Mouse (Mus musculus) right cerebral cortex, postnatal 10 days (tissue): Measurements from ENCODE around the gene Gjd3.

ENCODE experiments used
- DNase-seq, 2 experiments: peaks; one replicate each; pipeline ENCODE4 v3.0.0; 2021; ENCODE audit warnings: low spot score in 2 of 2

Gjd3 gene

DNA sequence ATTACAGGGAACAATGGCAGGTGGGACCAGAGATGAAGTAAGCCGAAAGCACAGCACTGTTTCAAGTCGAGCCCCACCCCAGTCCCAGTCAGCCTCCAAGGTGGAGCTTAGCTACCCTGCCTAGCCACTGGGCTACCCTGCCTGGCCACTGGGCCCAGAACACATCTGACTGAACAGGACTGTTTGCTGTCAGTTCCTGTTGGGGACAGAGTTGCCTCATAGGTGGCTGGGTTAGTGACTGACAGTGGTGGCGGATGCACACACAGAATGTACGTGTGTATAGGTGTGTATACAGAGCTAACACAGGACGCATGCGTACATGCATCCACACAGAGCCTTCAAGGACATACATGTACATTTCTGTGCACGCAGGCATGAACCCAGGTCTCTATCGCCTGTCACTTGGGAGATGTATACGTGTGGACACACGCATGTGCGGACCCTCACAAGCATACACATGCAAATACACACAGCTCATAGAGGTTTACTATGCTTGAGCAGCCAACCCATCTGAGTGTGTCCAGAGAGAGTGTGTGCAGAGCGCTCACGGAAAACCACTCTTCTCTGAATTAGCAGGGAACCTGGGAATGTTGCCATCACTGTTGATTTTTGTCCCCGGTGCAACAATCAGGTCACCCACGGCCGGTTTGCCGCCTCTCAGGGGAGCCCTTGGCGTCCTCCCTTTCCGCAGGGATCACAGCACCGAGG lies 1.4 kb downstream of the Gjd3 start:
- no peak for DNase-seq

DNA sequence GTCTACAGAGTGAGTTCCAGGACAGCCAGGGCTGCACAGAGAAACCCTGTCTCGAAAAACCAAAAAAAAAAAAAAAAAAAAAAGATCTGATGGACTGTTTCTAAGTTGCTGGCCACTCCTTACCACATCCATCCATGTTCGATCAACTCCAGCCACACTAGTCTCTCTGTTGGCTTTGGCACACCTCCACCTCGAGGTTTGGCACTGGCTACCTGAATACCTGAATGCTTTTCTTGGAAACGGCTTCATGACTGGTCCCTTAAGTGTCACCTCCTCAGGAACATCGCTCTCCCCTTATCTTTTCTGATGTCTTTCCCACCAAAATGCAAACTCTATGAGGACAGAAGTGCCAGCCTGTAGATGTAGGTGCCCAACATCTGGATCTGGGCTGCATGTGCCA lies 3.5 kb downstream of the Gjd3 start:
- no peak for DNase-seq

DNA sequence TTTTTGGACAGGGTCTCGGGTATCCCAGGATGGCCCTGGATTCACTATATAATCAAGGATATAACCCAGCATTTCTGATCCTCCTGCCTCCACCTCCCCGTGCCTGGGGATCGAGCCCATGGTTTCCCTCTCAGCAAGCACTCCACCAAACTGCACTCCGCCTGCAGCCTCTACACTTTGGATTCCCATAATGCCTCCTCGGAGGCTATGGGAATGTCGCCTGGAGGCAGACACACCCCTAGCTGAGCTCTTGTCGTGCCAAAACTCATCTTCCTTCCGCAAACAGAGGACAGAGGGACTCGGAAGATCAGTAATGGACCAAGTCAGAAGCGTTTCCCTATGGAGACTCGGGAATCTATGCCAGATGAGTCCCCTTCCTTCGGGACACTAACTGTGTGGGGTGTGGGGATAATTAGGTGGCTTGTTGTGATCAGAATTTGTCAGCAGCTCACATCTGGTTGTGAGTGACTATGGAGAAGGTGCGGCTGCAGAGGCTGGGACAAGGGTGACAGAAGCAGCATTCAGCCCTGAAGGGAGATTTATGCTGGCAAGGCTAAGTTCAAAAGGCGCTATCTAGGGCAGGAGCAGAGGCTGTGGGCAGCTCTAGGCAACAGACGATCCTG lies 4.2 kb downstream of the Gjd3 start:
- no peak for DNase-seq

DNA sequence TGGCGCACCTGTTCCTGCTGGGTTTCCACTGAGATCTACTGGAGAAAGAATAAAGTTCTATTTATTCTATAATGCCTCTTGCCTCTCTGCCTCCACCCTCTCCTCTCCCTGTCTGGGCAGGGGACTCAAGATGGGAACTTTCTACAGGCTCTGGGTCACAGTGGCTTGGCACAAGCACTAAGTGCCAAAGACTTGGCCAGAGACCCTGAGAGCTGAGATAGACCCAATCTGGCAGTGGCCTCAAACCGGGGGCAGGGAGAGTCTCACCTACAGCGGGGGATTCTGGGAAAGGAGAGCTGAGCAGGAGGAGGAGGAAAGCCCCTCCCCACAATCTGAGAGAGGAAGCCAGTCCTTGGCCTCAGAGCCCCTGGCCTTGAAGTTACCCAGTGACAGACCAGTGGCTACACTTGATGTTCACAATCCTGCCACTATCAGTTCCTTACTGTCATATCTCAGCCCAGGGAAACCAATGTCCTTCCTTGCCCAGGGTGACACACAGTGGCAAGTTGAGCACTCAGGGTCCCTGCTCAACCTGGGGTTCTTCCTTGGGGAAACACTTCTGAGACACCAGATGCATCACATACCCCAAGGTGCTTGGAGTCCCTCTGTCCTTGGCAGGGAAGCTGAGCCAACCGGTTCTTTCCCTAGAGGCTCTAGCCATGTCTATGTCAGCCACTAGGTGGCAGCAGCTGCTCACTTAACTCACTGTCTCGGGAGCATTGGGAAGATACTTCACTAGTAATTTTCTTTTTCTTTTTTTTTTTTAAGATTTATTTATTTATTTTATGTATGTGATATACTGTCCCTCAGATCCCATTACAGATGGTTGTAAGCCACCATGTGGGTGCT lies 7.7 kb downstream of the Gjd3 start:
- DNase-seq, result peak; percentile 84 to 90

DNA sequence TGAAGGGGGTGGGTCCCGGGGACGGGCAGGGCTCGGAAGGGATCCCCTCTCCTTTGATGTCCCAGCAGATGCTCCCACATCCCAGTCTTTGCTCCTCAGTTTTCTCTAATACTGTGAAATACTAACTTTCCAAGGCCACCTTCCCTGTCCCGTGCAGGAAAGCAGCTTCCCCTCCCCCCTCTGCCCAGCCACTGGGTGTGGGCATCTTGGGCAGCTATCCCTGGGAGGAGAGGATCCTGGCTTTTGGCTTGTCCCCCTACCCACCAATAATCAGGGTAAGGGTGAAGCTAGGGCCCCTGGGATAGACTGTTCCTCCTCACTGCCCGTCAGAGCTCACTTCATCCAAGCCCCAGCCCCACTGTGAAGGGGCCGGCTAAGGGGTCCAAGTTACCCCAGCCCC lies 8.6 kb downstream of the Gjd3 start:
- DNase-seq, result no peak

DNA sequence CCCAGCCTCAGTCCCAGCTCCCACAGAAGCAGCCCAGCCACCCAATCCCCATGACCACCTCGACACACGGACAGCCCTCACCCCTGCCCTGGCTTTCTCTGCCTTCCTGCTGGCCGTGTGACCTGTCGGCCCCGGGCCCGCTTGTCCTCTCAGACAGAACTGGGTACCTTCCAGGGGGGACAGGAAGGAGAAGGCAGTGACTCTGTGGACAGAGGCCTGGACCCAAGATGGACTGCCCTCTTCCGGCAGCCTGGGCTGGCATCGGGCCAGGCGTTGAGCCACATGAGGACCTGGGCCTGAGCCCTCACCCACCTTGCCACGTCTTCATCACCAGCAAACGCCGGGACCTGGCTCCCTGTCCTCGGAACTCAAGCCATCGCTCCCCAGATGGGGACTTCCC lies 9.2 kb downstream of the Gjd3 start:
- DNase-seq, result peak; percentile 36 to 54

DNA sequence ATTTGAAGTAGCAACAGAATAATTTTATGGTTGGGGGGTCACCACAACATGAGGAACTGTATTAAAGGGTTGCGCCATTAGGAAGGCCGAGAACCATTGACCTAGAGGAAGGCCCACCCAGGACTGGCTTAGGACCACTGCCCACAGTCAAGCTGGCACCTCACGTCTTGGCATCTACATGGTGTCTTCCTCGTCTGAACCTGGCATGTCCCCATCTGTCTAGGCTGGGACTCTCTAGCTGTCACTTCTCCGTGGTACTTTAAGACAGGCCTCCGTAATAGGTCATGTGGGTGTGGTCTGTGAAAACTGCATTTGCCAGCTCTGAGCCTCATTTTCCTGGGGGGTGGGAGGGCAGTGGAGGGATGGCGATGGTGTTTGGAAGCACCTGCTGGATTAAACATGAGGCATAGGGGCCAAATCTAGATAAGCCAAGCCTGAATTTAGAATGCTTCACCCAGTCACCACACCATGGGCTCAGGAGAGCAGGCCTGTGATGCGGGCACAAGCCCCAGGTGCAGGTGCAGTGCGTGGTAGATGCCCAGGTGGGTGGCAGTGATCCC lies 9.9 kb downstream of the Gjd3 start:
- DNase-seq, result peak; percentile 19 to 39

DNA sequence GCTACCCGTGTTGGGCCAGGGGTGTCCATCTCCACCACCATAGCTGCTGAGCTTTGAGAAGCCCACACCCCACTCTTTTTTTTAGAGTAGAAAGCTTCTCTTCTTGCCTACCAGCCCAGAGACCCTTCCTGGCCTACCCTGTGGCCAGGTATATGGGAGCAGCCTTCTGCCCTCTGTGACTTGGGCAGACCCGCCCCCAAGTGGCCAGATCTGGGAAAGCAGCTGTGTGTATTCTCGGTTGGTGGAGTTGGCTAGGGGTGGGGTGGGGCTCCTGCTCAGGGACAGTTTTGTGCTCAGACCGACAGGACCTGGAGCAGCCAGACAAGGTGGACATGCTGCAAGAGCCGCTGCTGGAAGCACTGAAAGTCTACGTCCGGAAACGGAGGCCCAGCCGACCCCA lies 10.6 kb downstream of the Gjd3 start:
- DNase-seq, result peak; percentile 80 to 84

DNA sequence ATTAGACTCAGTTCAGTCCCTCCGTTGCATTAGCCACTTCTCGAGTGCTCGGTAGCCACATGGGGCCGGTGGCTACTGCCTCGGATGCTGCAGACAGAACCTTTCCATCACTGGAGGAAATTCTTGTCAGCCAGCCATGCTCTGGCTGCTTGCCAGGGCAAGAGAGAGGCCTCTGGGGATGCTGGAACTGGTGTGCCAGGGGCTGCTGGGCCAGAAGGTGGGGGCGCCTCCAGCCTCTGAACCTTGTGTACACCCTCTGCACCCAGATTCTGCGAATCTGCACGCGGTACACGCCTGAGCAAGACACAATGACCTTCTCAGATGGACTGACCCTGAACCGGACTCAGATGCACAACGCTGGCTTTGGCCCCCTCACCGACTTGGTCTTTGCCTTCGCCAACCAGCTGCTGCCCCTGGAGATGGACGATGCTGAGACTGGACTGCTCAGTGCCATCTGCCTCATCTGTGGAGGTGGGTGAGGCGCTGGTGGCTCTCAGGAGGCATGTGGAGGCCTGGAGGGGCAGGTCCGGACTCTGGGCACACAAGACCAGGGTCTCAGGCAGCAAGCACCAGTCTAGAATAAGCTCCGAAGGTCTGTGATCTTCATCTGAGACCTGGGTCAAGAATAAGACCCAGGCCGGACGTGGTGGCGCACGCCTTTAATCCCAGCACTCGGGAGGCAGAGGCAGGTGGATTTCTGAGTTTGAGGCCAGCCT lies 11.3 kb downstream of the Gjd3 start:
- peak; percentile 81 to 86 for DNase-seq

DNA sequence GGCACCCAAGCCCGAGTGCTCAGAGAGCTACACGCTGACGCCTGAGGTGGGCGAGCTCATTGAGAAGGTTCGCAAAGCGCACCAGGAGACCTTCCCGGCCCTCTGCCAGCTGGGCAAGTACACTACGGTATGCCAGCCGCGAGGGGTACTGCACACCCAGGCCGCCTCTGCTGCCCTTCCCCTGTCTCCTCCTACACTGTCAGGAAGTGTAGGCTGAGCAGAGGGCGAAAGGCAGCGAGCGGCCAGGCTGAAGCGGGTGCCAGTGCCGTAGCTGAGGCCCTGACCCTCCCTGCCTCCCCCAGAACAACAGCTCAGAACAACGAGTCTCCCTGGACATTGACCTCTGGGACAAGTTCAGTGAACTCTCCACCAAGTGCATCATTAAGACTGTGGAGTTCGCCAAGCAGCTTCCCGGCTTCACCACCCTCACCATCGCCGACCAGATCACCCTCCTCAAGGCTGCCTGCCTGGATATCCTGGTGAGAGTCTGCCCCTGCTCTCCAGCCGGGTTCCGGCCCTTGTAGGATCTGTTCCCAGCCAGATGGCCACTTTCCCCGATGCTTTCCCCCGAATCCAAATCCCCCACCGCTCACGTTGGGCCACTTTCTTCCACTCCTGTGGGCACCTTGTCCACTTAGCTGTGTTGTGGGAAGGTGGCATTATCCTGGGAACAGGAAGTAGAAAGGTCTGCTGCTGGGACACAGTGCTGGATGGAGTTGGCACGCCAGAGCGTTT lies 12.5 kb downstream of the Gjd3 start:
- DNase-seq, result peak; percentile 63 to 65

DNA sequence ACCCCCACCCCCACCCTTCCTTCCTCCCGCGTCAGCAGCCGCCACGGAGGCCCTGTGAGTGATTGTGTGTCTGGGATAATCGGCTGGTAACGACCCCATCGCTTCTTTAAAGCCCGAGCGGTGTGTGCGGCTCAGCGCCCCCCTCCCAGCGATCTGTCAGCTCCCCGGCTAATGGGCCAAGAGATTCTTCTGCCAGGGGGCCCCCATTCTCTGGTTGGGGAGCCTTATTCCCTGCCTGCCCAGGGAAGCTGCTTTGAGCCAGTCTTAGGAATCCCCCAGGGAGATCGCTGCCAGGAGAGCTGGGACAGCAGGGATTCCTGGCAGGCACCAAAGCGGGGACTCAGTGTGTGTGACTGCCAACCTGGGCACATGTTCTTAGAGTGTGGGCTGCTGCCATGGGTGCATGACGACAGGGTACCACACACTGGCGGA lies 13.3 kb downstream of the Gjd3 start:
- DNase-seq, result peak; percentile 90 to 93

DNA sequence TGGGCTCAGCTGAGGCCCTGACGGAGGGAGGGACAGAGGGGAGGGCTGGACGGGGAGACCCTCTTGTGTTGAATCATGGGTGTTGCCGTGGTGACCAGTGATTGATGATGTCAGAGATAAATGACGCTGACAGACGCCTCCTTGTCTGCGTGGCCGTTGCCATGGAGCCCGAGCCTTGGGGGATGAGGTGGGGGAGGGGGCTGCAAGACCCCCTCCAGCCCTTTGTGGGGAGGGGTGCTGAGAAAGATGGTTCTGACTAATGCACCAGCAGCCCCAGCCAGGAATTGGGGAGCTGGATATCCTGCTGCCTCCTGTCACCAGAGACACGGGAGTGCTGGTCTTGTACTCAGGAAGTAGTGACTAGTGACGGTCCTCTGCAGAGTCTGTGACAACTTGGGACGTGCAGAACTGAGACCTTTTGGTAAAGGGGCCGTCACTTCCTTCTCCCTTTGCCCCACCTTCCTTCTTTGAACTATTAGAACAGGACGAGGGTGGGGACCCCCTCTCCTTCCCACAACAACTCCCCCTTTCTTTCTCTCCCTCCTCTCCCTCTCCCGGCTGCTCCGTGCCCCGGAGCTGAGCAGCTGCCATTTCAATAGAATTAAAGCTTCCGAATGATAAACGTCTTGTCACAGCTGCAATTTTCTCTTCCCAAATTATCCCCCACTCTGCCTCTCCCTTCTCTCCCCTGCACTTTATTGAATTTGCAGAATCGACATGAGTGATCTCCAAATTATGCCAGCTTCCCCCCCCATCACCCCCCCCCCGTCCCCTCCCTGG lies 13.9 kb downstream of the Gjd3 start:
- DNase-seq, result peak in 1 of 2 experiments; percentile 68

DNA sequence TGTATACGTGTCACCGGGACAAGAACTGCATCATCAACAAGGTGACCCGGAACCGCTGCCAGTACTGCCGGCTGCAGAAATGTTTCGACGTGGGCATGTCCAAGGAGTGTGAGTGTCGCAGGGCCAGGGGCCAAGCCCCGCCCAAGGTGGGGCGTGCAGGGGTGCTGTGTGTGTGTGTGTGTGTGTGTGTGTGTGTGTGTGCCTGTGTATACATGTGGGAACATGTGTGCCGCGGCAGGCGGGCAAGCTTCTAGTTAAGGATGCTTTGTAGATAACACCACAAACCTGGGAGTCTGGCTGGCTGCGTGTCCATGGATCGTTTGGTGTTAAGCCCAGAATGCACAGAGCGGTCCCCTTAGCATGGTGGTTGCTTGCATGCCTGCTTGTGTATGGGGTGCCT lies 14.7 kb downstream of the Gjd3 start:
- no peak for DNase-seq

DNA sequence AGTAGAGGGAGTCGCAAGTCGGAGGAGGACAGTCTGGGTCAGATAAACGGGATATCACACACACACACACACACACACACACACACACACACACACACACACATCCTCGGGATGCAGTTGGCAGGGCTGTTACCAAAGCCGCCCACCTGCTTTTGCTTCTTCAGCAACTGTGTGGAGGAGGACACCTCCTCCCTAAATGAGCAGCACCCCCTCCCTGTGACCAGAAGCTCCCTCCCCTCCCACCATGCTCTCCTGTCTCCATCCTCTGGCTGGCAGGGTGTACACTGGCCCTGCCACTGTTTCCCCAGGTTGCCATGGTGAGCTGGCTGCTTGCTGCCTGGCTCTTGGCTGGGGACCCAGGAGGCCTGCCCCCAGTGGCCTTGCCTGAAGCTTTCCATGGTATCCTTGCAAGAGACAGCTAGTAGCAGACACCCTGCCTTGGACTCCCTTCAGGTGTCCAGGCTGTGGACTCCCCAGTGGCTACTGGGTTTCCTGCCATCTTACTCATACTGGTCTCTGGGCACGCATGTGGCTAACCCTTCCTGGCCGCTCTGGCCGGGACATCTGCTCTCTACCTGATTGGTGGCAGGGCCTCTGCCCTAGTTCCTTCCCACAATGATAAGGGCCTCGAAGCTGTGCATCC lies 16.2 kb downstream of the Gjd3 start:
- DNase-seq, result peak; percentile 90 to 91

DNA sequence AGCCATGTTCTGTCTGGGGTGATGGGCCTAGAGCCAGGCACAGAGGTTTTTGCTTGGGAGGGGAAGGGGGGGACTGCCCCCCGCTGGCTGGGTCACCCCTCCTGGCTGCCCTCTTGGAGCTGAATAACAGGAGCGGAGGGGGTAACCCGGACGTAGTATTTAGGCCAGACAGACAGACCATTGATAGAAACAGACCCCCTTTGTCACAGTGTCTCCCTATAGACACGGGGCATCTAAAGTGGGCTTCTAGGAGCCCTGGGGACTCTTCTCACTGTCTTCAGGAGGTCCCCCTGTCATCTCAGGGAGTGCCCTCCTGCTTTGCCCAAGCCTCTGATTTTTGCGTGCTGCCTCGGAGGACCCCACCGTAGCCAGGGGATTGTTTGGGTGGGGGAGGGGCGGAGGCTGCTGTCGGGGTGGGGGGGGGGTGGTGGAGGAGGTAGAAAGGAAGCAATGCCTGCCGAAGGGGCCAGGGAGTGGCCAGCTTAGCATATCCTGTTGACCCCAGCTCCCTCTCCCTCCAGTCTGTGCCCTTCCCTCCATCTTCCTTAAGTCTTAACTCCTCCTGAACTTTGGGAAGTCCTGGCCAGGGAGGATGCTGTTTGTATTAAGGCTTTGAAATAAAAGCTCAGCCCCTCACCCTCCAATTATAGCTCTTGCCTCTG lies 17.3 kb downstream of the Gjd3 start:
- DNase-seq, result no peak

DNA sequence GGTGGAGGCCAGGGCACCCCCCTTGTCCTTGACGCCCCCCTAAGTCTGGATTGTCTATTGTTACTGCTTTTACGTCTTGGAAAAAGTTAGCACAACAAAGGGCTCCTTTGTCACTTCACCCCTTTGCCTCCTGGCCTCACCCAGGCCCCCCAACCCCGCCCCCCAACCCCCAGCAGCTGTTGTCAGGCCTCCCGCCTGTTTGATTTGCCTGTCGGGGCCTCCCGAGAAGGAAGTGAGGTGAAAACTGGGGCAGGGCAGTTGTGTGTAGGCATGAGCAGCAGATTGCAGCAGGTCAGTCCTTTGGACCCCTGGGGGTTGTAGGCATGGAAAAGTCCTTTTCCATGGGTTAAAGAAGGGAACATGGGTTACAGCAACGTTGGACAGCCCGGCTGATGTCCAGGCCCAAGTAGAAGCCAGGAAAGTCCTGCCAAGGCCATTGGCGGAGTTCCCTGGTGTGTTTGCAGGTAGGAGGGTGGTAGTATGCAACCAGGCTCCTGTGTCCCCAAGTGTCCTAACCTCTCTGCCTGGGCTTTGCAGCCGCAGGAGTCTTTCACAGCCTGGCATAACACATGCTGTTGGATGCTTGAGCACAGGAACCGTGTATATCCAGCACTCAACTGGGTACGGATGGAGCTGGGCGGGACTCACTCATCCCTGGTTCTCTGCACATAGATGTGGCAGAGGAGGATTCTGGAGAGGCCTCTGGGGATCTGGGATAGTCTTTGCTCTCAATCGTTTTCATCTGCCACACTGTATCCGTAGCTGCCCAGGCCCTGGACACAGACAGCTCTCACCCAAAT lies 18.0 kb downstream of the Gjd3 start:
- DNase-seq, result no peak

DNA sequence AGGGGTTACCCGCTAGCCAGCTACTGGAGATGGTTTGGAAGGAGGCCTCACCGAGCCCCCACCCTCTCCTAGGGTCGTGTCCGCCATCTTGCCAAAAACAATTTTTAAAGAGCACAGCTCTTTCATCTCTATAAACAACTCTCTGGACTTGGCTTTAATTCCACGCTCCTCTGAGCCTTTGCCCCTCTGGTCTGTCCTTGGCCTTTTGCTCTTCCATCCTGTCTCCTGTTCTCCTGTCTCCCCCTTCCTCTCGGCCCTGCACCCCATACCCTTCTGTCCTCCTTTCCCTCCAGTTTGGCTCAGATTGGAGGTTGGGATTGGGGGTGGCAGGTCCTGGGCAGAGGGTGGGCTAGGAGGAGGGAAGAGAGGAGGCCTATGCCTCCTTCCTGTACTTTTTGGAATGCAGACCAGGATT lies 18.6 kb downstream of the Gjd3 start:
- DNase-seq, result no peak
